8 mouse cellular contexts compared by ENCODE assay signal in the genomic region with DNA sequence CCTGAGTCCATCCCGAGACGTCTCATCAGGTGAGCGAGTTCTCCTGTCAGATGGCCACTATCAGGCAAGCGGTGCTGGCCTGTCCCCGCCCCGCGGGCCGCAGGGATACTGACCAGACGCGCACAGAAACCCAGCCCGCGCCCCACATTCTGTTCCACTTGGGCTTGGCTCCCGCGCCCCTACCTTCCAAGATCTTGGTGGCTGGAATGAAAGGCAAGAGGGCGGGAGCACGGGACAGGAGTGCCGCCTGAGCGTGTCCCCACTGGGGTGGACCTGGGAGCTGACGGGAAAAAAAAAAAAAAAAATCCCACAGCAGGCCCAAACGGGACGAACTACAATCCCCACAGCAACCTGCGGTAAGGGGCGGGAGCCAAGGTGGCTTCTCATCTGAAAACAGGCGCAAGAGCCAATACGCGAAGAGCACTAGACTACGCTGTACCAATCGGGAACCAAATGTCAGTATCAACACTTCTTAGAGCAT. TPM values are rescaled to one million over a fixed set of nuclear protein-coding genes. Genes with fewer than 3 reads are reported as not detected.
DNase-seq lines count a peak whose midpoint lies in the region; ATAC-seq and TF ChIP-seq lines count a peak whose summit lies in the region.

TSS of gene Fhit (minus strand) at position 285 of the 481 bp plus-strand sequence.

- peak within 1 kb of the TSS; percentile 68 for H3K4me3 ChIP-seq in hindbrain, postnatal 0 days (ENCODE audit: low read length)

- H3K27me3 ChIP-seq in hindbrain, postnatal 0 days (ENCODE audit: insufficient read depth, low read length) = no peaks in the 10 kb centered on the region

- peak; percentile 98 for ATAC-seq in hindbrain, postnatal 0 days

- WGBS in hindbrain, postnatal 0 days = under 1% methylated on average over 28 of the region's 28 CpGs

- no peaks in the 10 kb centered on the region for H3K36me3 ChIP-seq in hindbrain, postnatal 0 days (ENCODE audit: insufficient read depth, low read length)

- DNase-seq in adrenal gland, adult 18-20 months (ENCODE audit: low spot score in 2 of 2) = peak; percentile 74 to 80
- peak; percentile 94 for DNase-seq in embryo, embryonic 10 days (ENCODE audit: low spot score)
- peak; percentile 85 for DNase-seq in gastrocnemius, postnatal 10 days
- peak; percentile 96 for DNase-seq in hindbrain, postnatal 0 days (ENCODE audit: low spot score)
- DNase-seq in left cerebral cortex, adult 11 months (ENCODE audit: low spot score) = peak; percentile 90
- DNase-seq in lung, postnatal 25 days (ENCODE audit: low spot score) = peak; percentile 95
- peak; percentile 95 for DNase-seq in retina, postnatal 1 day
- DNase-seq in thymus, postnatal 36 days = peak; percentile 73 to 79

- peak within 1 kb of the TSS; percentile 65 for H3K27ac ChIP-seq in hindbrain, postnatal 0 days

- TF ChIP-seq CTCF in hindbrain, postnatal 0 days (IDR thresholded peaks at IDR 0.05; ENCODE audit: low read depth) = no peak

- no peaks in the 10 kb centered on the region for H3K4me1 ChIP-seq in hindbrain, postnatal 0 days (ENCODE audit: insufficient read depth, low read length)

- peak within 1 kb of the TSS; percentile 89 for H3K4me2 ChIP-seq in hindbrain, postnatal 0 days (ENCODE audit: low read depth, low read length)

- peak within 1 kb of the TSS; percentile 72 for H3K9ac ChIP-seq in hindbrain, postnatal 0 days (replicated peaks; ENCODE audit: low read length)

- no peaks in the 10 kb centered on the region for H3K9me3 ChIP-seq in hindbrain, postnatal 0 days (ENCODE audit: low read length)

RNA-seq across cellular contexts. Expression of gene Fhit, which starts in this region (rescaled TPM):
- total RNA-seq in adrenal gland, adult 18-20 months (2021) = 10 to 100 TPM in 1 of 2 experiments, 1 to 10 TPM in 1; 6.9 to 11.8 TPM
- 1 to 10 TPM; 5.8 to 7.0 TPM for total RNA-seq in gastrocnemius, postnatal 10 days (2021)
- 2.5 and 8.9 TPM in 2 replicates for total RNA-seq in hindbrain, postnatal 0 days (2014; rRNA removed)
- polyA plus RNA-seq in hindbrain, postnatal 0 days (2015; fragmentation: Nextera tagmentation; extraction: Ambion mirVana) = 12.5 and 12.9 TPM in 2 replicates

Comparison
In these comparisons a context has a peak if more than half of its experiments do, and no peak if none do; other contexts are left out.
1. Peak in every context shown above with its lines: DNase-seq, ATAC-seq, H3K4me3 ChIP-seq and H3K27ac ChIP-seq.